Mouse (Mus musculus): Measurements from ENCODE around the gene Creb3l4. TPM values are rescaled to one million over a fixed set of nuclear protein-coding genes. Genes with fewer than 3 reads are reported as not detected.
A peak's percentile ranks its signal among the peaks of the same experiment; 100 is the strongest.

The Creb3l4 gene
- polyA plus RNA-seq, 1 experiment from 2014 or later, result 10.9 TPM

DNA sequence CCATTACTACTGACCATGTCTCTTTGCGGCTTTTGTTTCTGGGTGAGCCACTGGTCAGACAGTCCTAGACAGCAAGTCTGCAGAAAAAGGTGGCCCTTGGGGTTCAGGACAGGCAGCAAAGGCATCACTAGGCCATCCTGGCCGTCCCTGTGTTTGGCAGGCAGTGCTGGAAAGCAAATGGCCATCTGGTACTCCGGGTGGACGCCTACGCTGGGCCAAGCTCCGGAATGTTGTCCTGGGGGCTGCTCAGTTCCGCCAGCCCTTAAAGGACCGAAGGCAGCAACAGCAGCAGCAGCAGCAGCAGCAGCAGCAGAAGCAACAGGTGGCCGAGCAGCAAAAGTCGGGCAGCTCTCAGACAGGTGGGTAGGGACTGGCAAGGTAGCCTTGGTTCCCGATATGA, 32.0 kb upstream of the Creb3l4 start:
- no peak overlapping the region for H3K4me2 ChIP-seq (replicated peaks)
- no peak overlapping the region for H3K27ac ChIP-seq
- ATAC-seq (ENCODE audit: low FRiP score, low read depth), result no peak
- no peak overlapping the region for H3K9ac ChIP-seq
- no peaks in the 10 kb centered on the region for H3K27me3 ChIP-seq
- no peak overlapping the region for H3K4me3 ChIP-seq
- H3K4me1 ChIP-seq, result no peaks in the 10 kb centered on the region
- H3K9me3 ChIP-seq, result no peaks in the 10 kb centered on the region
- 91% methylated on average over 11 of the region's 11 CpGs for WGBS
- H3K36me3 ChIP-seq, result peaks cover 94% of the 10 kb centered on the region

- Histone ChIP-seq H3K36me3 (peaks cover 89% of the 10 kb centered on the region), H3K9ac (no peak overlapping the region)
- 93% methylated on average over 22 of the region's 22 CpGs for WGBS
Observed at GRCm38 (mm10) chr3:90273855-90274254, 30.5 kb upstream of the Creb3l4 start.

GRCm38 (mm10) chr3:90272170-90272569, 28.9 kb upstream of the Creb3l4 start:
- H3K4me2 ChIP-seq (replicated peaks), result no peak overlapping the region
- 71% methylated on average over 9 of the region's 9 CpGs for WGBS
- no peak for ATAC-seq (ENCODE audit: low FRiP score, low read depth)
- no peak overlapping the region for H3K9ac ChIP-seq
- no peak overlapping the region for H3K27ac ChIP-seq
- no peaks in the 10 kb centered on the region for H3K4me1 ChIP-seq
- H3K9me3 ChIP-seq, result no peaks in the 10 kb centered on the region
- H3K36me3 ChIP-seq, result peaks cover 87% of the 10 kb centered on the region
- no peaks in the 10 kb centered on the region for H3K27me3 ChIP-seq
- no peak overlapping the region for H3K4me3 ChIP-seq

More at GRCm38 (mm10) chr3:90273855-90274254, 30.5 kb upstream of the Creb3l4 start:
- H3K4me2 ChIP-seq (replicated peaks), result no peak overlapping the region
- no peaks in the 10 kb centered on the region for H3K4me1 ChIP-seq
- H3K27me3 ChIP-seq, result no peaks in the 10 kb centered on the region
- ATAC-seq (ENCODE audit: low FRiP score, low read depth), result no peak
- H3K27ac ChIP-seq, result no peak overlapping the region
- H3K4me3 ChIP-seq, result no peak overlapping the region
- no peaks in the 10 kb centered on the region for H3K9me3 ChIP-seq

DNA sequence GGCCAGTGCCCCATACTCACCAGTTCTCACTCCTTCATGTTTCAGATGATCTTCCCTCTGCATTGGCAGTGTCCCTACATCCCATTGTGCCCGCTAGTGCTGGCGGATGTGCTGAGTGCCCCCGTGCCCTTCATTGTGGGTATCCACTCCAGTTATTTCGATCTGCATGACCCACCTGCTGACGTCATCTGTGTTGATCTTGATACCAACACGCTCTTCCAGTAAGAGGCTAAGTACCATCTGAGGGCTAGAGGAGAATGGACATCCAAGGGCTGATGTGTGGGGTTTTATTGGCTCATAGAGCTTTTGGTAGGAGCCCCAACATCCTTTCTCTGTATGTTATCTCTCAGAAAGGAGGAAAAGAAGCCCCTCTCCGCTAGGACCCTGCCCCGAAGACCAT, 27.5 kb upstream of the Creb3l4 start:
- Histone ChIP-seq H3K9me3 (no peaks in the 10 kb centered on the region), H3K4me1 (peaks cover 12% of the 10 kb centered on the region), H3K27me3 (no peaks in the 10 kb centered on the region), H3K27ac (no peak overlapping the region), H3K36me3 (peaks cover 74% of the 10 kb centered on the region), H3K4me3 (no peak overlapping the region), H3K9ac (no peak overlapping the region), H3K4me2 (replicated peaks) (no peak overlapping the region)
- WGBS, result 94% methylated on average over 8 of the region's 8 CpGs
- no peak for ATAC-seq (ENCODE audit: low FRiP score, low read depth)

GRCm38 (mm10) chr3:90268971-90269370, 25.7 kb upstream of the Creb3l4 start:
- H3K27ac ChIP-seq, result no peak overlapping the region
- 91% methylated on average over 16 of the region's 16 CpGs for WGBS

DNA sequence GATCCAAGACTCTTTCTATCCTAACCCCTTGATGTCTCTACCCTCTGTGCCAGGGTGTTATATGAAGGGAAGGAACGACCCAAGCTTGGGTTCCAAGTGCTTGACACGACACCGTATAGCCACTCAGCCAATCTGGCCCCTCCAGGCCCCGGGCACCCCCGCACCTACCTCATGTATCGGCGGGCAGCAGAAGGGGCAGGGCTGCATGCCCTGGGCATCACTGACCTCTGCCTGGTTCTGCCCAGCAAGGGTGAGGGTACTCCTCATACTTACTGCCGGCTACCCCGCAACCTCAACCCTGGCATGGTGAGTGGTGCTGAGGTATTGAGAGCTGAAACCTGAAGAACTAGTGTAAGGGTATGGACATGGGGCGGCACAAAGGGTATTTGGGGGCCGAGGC, 24.9 kb upstream of the Creb3l4 start:
- no peak for ATAC-seq (ENCODE audit: low FRiP score, low read depth)
- Histone ChIP-seq H3K9me3 (no peaks in the 10 kb centered on the region), H3K9ac (no peak overlapping the region), H3K27me3 (no peaks in the 10 kb centered on the region), H3K4me1 (peaks cover 14% of the 10 kb centered on the region), H3K4me2 (replicated peaks) (no peak overlapping the region), H3K4me3 (no peak overlapping the region), H3K27ac (no peak overlapping the region), H3K36me3 (peaks cover 62% of the 10 kb centered on the region)
- WGBS, result 96% methylated on average over 11 of the region's 11 CpGs

More at GRCm38 (mm10) chr3:90268971-90269370, 25.7 kb upstream of the Creb3l4 start:
- no peak overlapping the region for H3K4me2 ChIP-seq (replicated peaks)
- H3K9me3 ChIP-seq, result no peaks in the 10 kb centered on the region
- peaks cover 63% of the 10 kb centered on the region for H3K36me3 ChIP-seq
- H3K9ac ChIP-seq, result no peak overlapping the region
- no peak overlapping the region for H3K4me3 ChIP-seq
- no peak for ATAC-seq (ENCODE audit: low FRiP score, low read depth)
- H3K27me3 ChIP-seq, result no peaks in the 10 kb centered on the region
- H3K4me1 ChIP-seq, result peaks cover 14% of the 10 kb centered on the region

GRCm38 (mm10) chr3:90266901-90267775, 23.8 kb upstream of the Creb3l4 start:
- WGBS, result 93% methylated on average over 20 of the region's 20 CpGs
- H3K9ac ChIP-seq, result no peak overlapping the region; the same call in 1 of the 2 replicates
- H3K4me3 ChIP-seq, result peak overlapping the region; percentile 75; the same call in 1 of the 2 replicates
- H3K27me3 ChIP-seq, result no peaks in the 10 kb centered on the region
- ATAC-seq (ENCODE audit: low FRiP score, low read depth), result no peak
- H3K27ac ChIP-seq, result no peak overlapping the region
- H3K9me3 ChIP-seq, result no peaks in the 10 kb centered on the region
- peak overlapping the region; percentile 88 for H3K4me2 ChIP-seq (replicated peaks)
- peaks cover 62% of the 10 kb centered on the region for H3K36me3 ChIP-seq
- peaks cover 14% of the 10 kb centered on the region for H3K4me1 ChIP-seq

DNA sequence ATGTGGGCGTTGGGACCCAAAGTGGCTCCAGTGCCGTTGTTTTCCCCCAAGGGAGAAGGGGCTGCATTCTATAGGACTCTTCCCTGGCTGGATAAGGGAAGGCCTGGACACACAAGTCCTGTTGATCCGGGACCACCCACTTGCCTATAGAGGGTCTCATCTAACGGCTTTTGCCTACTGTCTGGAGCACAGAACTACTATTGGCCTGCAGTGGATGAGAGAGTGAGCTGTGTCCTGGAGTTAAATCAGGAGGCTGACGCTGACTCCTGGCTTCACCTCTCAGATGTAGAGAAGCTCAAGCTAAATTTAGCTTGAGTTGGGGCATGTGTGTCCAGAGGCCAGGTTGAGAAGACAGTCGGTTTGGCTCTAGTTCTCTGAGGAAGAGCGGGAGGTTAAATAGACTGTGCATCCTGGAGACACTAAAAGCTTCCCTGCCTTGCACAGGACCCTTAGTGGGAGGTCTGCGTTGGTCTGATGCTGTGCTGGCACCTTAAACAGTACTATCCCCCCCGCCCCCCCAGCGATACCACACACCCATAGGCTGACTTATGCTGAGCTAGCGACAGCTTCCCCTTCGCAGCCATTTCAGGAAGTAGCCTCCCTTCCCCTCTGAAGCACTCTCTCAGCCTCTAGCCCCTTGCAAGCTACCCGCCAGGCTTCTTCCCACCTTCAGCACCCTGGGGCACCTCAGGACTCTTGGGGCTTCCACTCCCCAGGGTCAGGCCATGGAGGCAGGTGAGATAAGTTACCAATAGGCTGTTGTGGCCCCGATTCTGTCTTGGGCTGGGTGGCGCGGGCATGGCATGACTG, 22.8 kb upstream of the Creb3l4 start:
- Histone ChIP-seq H3K36me3 (peaks cover 63% of the 10 kb centered on the region), H3K9ac (peak overlapping the region; percentile 87), H3K4me2 (replicated peaks) (peak overlapping the region; percentile 88), H3K27me3 (no peaks in the 10 kb centered on the region), H3K4me3 (peak overlapping the region; percentile 75), H3K27ac (peak overlapping the region; percentile 97), H3K4me1 (peaks cover 14% of the 10 kb centered on the region), H3K9me3 (no peaks in the 10 kb centered on the region)
- WGBS, result 24% methylated on average over 16 of the region's 16 CpGs
- peak; percentile 50 for ATAC-seq (ENCODE audit: low FRiP score, low read depth)

GRCm38 (mm10) chr3:90265034-90265931, 22.0 kb upstream of the Creb3l4 start, which contains the start of gene Dennd4b:
Gene Dennd4b, plus strand, starts transcription at chr3:90265185.
- no peaks in the 10 kb centered on the region for H3K27me3 ChIP-seq
- peak within 1 kb of the TSS; percentile 88 for H3K4me2 ChIP-seq (replicated peaks)
- H3K9me3 ChIP-seq, result no peaks in the 10 kb centered on the region
- H3K4me1 ChIP-seq, result peaks cover 14% of the 10 kb centered on the region
- peak within 1 kb of the TSS; percentile 75 for H3K4me3 ChIP-seq
- peaks cover 63% of the 10 kb centered on the region for H3K36me3 ChIP-seq
- H3K9ac ChIP-seq, result peak within 1 kb of the TSS; percentile 87
- under 1% methylated on average over 85 of the region's 87 CpGs for WGBS
- peak; percentile 89 for ATAC-seq (ENCODE audit: low FRiP score, low read depth)
- peak within 1 kb of the TSS; percentile 97 for H3K27ac ChIP-seq

DNA sequence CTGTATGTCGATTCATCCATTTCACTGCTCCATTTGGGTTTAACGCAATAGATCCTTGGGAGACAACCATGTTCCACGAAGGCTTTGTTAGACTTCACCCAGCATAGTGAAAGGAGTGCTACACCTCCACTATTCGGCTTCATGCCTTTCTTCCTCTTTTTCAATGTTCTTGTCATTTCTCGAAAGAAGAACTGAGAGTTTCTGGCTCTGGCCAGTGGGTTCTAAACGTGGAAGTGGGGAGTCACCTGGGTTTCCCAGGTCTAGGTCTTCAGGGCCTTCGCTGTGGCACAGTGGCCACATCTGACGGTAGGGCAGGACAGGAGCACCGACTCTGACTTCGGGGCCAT, 21.3 kb upstream of the Creb3l4 start:
- Histone ChIP-seq H3K27me3 (no peaks in the 10 kb centered on the region), H3K9ac (0 out of 2 replicates have a peak overlapping the region, but pooled peaks have one; percentile 87), H3K4me1 (peaks cover 14% of the 10 kb centered on the region), H3K9me3 (no peaks in the 10 kb centered on the region), H3K4me3 (peak overlapping the region; percentile 75), H3K36me3 (peaks cover 66% of the 10 kb centered on the region), H3K4me2 (replicated peaks) (peak overlapping the region; percentile 88), H3K27ac (peak overlapping the region; percentile 97)
- no peak for ATAC-seq (ENCODE audit: low FRiP score, low read depth)
- 36% methylated on average over 10 of the region's 10 CpGs for WGBS

DNA sequence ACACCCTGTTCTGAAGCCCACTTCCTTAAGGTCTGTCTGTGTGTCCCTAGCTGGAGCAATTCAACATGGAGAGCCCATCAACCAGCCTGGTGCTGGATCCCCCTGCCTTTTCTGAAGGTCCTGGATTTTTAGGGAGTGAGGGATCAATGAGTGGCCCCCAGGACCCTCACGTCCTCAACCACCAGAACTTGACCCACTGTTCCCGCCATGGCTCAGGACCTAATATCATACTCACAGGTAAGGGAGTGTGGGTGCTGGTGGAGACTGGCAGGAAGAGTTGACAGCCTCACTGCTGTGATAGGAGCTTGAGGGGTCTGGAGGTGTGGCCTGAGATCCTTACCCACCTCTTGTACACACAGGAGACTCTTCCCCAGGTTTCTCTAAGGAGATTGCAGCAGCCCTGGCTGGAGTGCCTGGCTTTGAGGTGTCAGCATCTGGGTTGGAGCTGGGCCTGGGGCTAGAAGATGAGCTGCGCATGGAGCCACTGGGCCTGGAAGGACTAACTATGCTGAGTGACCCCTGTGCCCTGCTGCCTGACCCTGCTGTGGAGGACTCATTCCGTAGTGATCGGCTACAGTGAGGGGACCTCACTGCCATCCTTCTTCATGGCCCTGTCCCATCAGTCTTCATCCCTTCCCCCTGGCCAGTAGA, 19.9 kb upstream of the Creb3l4 start:
- ATAC-seq (ENCODE audit: low FRiP score, low read depth), result no peak
- Histone ChIP-seq H3K4me1 (peaks cover 14% of the 10 kb centered on the region), H3K9ac (no peak overlapping the region), H3K4me3 (no peak overlapping the region), H3K36me3 (peaks cover 68% of the 10 kb centered on the region), H3K9me3 (no peaks in the 10 kb centered on the region), H3K4me2 (replicated peaks) (no peak overlapping the region), H3K27ac (no peak overlapping the region), H3K27me3 (no peaks in the 10 kb centered on the region)
- 95% methylated on average over 5 of the region's 5 CpGs for WGBS

Measured in limb, embryonic 13.5 days (tissue).